Mouse (Mus musculus) liver, embryonic 16.5 days (tissue): ENCODE measurements around the gene Ddx39. TPM values are rescaled to one million over a fixed set of nuclear protein-coding genes. Genes with fewer than 3 reads are reported as not detected.
A peak's percentile ranks its signal among the peaks of the same experiment; 100 is the strongest.

Experiments
- ATAC-seq: fragments of 200-750 bp; cut with Nextera tagmentation; 2 replicates; pipeline ENCODE4 v1.8.0; 2017; ENCODE audit warnings: low read depth, mild to moderate bottlenecking, moderate number of reproducible peaks, moderate library complexity
- H3K27ac ChIP-seq: fragments of 300-500 bp; sonication (generic); 2 replicates; pipeline ENCODE4 v1.5.1; 2014; ENCODE audit warnings: mild to moderate bottlenecking, low read length
- H3K27me3 ChIP-seq: fragments of 300-500 bp; sonication (generic); 2 replicates; pipeline ENCODE4 v1.6.1; 2014; ENCODE audit warnings: low read depth, low read length, mixed read lengths; ENCODE audit not compliant: control insufficient read depth, insufficient read depth
- H3K36me3 ChIP-seq: fragments of 300-500 bp; sonication (generic); 2 replicates; pipeline ENCODE4 v1.6.1; 2014; ENCODE audit warnings: mild to moderate bottlenecking; ENCODE audit not compliant: control insufficient read depth, insufficient read depth
- H3K4me1 ChIP-seq: fragments of 300-500 bp; sonication (generic); 2 replicates; pipeline ENCODE4 v1.6.1; 2014; ENCODE audit warnings: low read depth, low read length, mixed read lengths; ENCODE audit not compliant: control insufficient read depth
- H3K4me2 ChIP-seq: fragments of 300-500 bp; sonication (generic); 2 replicates; pipeline ENCODE4 v1.6.1; 2014; ENCODE audit warnings: low read depth, low read length, mixed read lengths
- H3K4me3 ChIP-seq: fragments of 300-500 bp; sonication (generic); 2 replicates; pipeline ENCODE4 v1.5.1; 2014; ENCODE audit warnings: low read depth, mild to moderate bottlenecking, low read length
- H3K9ac ChIP-seq: fragments of 300-500 bp; sonication (generic); 2 replicates; pipeline ENCODE4 v1.6.1; 2014; ENCODE audit warnings: low read depth, low read length
- H3K9me3 ChIP-seq: fragments of 300-500 bp; sonication (generic); replicated peaks from 2 replicates; pipeline ENCODE4 v1.6.1; 2016; ENCODE audit warnings: low read length; ENCODE audit not compliant: control insufficient read depth
- WGBS: fragments of 180-500 bp; shearing (Covaris S2); extraction: QIAGEN DNeasy Blood & Tissue Kit; methylation state at CpG from one replicate; pipeline ENCODE4 v1.1.7; 2014; ENCODE audit not compliant: insufficient replicate concordance; 5-methylcytosine and 5-hydroxymethylcytosine counted together
- polyA plus RNA-seq: library from polyadenylated mRNA; unstranded; fragments of >200 nt; fragmentation: Nextera tagmentation; extraction: Ambion mirVana; gene quantifications from 2 replicates; pipeline ENCODE4 v1.2.1, GENCODE M21; 2015

Gene Ddx39
- polyA plus RNA-seq, 1 experiment from 2014 or later = 149 TPM

DNA sequence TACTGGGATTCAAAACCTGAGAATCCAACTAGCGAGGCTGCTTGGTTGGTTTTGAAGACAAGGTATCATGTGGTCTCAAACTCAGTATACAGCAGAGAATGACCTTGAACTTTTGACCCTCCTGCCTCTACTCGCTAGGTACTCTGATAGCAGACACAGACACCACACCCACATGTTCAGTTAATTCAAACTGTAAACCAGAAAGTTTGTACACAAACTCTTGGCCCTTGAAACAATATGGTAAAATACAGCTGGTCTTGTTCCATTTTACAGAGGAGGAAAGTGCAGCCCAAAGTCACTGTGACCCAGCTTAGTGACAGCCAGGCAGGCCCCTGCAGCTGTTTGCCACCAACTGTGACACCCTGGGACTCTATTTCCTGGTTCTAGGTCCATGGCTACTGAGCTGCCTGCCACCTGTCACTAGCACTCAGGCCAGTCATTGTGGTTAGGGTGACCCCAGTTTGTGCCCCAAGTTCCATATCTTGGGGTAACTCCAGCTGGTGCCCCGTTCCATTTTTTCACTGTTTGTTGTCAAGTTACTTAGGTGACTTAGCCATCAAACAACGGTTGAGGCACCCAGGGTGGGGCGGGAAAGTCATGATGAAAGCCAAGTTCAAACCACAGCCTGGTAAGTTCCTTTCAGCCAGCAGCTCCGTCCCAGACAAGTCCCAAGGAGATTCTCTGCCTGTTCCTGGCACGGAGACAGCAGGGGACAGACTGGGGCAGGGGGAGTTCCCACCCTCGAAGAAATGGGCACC is 24.9 kb downstream of the Ddx39 start:
- no peak overlapping the region; the same call in 1 of the 2 replicates for H3K9ac ChIP-seq
- no peak for ATAC-seq
- H3K9me3 ChIP-seq = no peaks in the 10 kb centered on the region
- H3K4me3 ChIP-seq = peak overlapping the region; percentile 65
- peaks cover 29% of the 10 kb centered on the region for H3K4me1 ChIP-seq
- H3K27ac ChIP-seq = peak overlapping the region; percentile 72
- H3K27me3 ChIP-seq = no peaks in the 10 kb centered on the region
- 14% methylated on average over 8 of the region's 8 CpGs for WGBS
- H3K4me2 ChIP-seq = peak overlapping the region; percentile 71
- no peaks in the 10 kb centered on the region for H3K36me3 ChIP-seq

DNA sequence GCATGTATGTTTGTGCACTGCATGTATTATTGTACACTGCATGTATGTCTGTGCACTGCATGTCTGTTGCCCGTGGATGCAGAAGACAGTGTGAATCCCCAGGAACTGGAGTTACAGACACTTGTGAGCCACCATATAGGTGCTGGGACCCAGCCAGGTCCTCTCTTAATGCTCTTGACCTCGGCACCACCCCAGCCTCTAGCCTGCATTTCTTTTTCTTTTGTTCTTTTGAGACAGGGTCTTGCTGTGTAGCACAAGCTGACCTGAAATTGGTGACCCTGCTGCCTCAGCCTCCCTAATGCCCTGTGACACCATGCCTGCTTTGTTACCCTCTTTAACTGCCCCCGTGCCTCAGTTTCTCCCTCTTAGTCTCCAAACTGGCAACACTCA is 25.6 kb downstream of the Ddx39 start:
- Histone ChIP-seq H3K27me3 (no peaks in the 10 kb centered on the region), H3K4me1 (peaks cover 29% of the 10 kb centered on the region), H3K9me3 (no peaks in the 10 kb centered on the region), H3K9ac (peak overlapping the region; percentile 61), H3K27ac (peak overlapping the region; percentile 72), H3K36me3 (no peaks in the 10 kb centered on the region), H3K4me2 (peak overlapping the region; percentile 71), H3K4me3 (peak overlapping the region; percentile 65)
- WGBS = 10% methylated on average over 3 of the region's 3 CpGs
- ATAC-seq = no peak

DNA sequence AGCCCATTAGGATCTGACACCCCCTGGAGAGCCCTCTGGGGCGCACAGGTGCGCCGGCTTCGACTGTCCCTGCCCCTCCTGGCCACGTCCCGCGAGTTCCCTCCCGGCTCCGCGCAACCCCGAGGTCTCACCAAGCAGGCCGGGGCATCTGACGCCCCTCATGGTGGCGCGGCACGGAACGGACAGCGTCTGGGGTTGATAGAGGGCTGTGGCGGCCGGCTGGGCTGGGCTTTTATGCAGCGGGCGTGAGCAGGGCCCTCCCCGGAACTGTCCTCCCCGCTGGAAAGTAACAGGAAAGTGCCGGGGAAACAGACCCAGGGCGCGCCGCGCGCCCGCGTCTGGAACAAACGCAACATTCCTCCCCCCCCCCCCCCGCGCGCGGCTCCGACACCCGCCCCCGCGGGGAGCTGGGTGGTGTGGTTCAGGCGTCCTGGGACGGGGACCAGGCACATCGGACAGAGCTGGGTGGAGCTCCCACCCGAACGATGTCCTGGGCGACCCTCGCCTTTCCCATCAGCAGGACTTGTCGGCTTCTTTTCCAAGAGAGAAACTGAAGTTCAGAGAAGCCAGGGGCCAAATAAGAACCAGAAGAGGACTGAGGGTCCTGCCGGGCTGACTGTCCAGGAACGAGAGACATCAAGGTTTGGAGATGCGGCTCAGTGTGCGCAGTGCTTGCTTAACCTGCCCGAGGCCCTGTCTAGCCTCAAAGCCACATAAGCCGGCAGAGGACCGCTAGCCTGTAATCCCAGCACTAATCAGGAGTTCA is 26.2 kb downstream of the Ddx39 start, which contains the start of gene Adgre5:
Gene Adgre5 (minus strand): TSS at position 351 of the 766 bp plus-strand sequence.
- 3% methylated on average over 51 of the region's 56 CpGs for WGBS

DNA sequence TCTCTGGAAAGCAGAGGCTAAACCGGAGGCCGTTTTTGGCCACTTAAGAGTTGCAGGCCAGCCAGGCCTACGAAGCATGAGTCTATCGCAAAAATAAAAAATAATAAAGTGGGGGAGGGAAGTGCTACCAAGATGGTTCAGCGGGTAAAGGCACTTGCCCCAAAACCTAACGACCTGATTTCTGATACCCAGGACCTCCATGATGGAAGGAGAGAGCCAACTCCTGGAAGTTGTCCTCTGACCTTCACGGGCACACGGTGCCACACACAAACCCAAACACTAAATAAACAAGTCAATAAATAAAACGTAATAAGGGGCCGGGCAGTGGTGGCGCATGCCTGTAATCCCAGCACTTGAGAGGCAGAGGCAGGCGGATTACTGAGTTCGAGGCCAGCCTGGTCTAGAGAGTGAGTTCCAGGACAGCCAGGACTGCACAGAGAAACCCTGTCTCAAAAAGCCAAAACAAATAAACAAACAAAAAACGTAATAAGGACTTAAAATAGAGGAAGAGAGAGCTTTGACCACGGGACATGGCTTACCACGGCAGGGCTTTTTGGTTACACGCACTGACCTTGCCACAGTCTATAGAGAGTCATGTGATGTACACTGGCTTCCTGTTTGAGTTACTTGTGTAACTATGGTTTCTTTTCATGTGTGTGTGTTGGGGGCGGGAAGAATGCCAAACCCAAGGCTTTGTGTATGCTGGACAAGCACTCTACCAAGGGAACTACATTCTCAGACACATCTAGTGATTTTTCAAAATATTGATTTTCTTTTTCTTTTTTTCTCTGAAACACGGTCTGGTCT is 27.1 kb downstream of the Ddx39 start:
- Histone ChIP-seq H3K4me3 (peak overlapping the region; percentile 65; the same call in 1 of the 2 replicates), H3K4me1 (peaks cover 29% of the 10 kb centered on the region), H3K9me3 (no peaks in the 10 kb centered on the region), H3K27me3 (no peaks in the 10 kb centered on the region), H3K27ac (peak overlapping the region; percentile 72), H3K9ac (no peak overlapping the region), H3K4me2 (peak overlapping the region; percentile 71), H3K36me3 (no peaks in the 10 kb centered on the region)
- 55% methylated on average over 19 of the region's 19 CpGs for WGBS
- 0 out of 2 replicates have a peak, but pooled peaks have one; percentile 14 for ATAC-seq

More for the DNA sequence above, 26.2 kb downstream of the Ddx39 start, which contains the start of gene Adgre5:
- peak within 1 kb of the TSS; percentile 71 for H3K4me2 ChIP-seq
- peak; percentile 63 for ATAC-seq
- H3K27ac ChIP-seq = peak within 1 kb of the TSS; percentile 72
- peak within 1 kb of the TSS; percentile 65 for H3K4me3 ChIP-seq
- H3K9me3 ChIP-seq = no peaks in the 10 kb centered on the region
- no peaks in the 10 kb centered on the region for H3K36me3 ChIP-seq
- H3K27me3 ChIP-seq = no peaks in the 10 kb centered on the region
- peak within 1 kb of the TSS; percentile 61 for H3K9ac ChIP-seq
- H3K4me1 ChIP-seq = peaks cover 29% of the 10 kb centered on the region

DNA sequence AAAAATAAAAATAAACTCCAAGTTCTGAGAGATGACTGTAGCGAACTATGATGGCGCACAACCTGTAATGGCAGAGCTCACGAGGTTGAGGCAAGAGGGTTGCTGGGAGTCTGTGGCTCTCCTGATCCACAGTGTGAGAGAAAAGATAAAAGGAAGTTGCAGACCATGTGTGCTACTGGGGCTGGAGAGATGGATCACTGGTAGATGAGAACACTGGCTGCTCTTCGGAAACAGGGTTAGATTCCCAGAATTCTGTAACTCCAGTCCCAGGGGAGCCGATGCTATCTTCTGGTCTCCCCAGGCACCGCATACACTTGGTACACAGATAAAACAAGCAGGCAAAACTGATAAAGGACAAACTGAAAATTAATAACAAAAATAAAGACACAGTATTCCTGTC is 28.0 kb downstream of the Ddx39 start:
- Histone ChIP-seq H3K27ac (no peak overlapping the region), H3K9me3 (no peaks in the 10 kb centered on the region), H3K36me3 (no peaks in the 10 kb centered on the region), H3K27me3 (peaks cover 8% of the 10 kb centered on the region), H3K4me1 (peaks cover 33% of the 10 kb centered on the region), H3K4me2 (no peak overlapping the region), H3K4me3 (no peak overlapping the region), H3K9ac (no peak overlapping the region)
- 47% methylated on average over 6 of the region's 6 CpGs for WGBS
- ATAC-seq = no peak

DNA sequence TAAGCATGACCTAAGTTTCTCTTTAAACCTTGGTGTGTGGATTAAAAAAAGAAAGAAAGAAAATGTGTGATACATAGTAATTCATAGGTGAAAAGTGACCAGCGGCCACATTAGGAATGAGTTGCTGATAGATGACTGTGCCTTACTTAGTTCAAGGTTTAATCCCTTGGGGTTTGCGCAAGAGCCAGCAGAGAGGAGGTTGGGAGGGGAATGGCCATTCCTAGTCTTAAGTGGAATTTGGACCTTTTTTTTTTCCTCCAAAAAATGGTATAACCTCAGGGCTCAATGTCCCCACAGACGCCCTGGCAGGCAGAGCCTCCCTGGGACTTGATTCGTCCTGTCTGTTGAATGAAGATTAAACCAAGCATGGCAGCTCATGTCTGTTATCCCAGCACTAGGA is 29.1 kb downstream of the Ddx39 start:
- WGBS = 64% methylated on average over 4 of the region's 4 CpGs
- no peak overlapping the region for H3K9ac ChIP-seq
- peaks cover 24% of the 10 kb centered on the region for H3K4me1 ChIP-seq
- H3K27ac ChIP-seq = no peak overlapping the region
- no peak for ATAC-seq
- H3K27me3 ChIP-seq = peaks cover 12% of the 10 kb centered on the region
- no peak overlapping the region for H3K4me2 ChIP-seq
- no peak overlapping the region for H3K4me3 ChIP-seq
- no peaks in the 10 kb centered on the region for H3K9me3 ChIP-seq
- no peaks in the 10 kb centered on the region for H3K36me3 ChIP-seq

DNA sequence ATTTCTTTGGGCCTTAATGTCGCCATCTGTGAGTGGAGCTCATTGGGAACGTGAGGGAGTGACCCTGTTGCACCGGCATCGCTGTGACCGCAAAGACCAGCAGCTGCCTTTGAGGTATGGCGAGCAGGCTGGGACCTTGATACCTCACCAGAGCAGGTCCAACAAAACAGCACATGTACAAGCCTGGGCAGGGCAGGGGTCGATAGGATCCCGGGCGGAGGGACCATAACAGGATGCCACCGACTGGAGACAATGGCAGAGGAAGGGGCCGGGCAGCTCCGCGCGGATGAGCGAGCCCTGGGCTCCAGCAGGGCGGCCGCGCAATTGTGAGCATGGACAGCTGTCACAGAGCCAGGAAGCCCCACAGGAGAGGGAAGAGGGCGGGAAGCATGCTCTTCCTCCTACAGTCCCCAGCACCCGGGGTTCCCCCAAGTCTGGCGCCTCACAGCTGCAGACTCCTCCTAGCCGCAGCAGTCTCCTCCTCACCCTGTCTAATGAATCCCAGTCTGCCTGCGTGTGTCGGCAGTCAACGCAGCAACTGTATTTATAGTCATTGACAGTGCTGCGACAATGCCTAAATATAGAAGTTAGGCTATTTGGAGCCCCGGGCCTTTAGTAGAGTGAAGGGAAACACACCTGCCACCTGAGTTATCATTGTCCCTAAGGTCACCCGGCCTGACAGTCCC is 32.8 kb downstream of the Ddx39 start:
- peak overlapping the region; percentile 9; the same call in 1 of the 2 replicates for H3K9ac ChIP-seq
- H3K27ac ChIP-seq = peak overlapping the region; percentile 31
- H3K9me3 ChIP-seq = no peaks in the 10 kb centered on the region

DNA sequence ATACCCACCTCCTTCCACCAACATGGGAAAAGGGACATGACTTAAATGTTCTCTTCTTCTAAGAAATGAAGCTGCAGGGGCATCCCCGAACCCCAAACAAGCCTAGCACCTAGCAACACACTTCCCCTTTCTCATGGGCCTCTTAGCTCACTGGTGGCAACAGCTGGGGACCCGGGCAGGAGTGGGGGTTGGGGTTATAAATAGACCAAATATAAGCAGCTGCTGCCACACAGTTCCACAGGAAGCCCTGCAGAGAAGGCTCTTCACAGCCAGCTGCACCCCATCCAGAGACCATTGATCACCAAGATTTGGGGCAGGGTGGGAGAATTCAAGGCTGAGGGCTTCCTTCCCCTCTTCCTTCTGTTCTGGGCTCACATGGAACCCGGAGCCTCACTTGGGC is 33.7 kb downstream of the Ddx39 start:
- Histone ChIP-seq H3K27me3 (peaks cover 12% of the 10 kb centered on the region), H3K4me3 (no peak overlapping the region), H3K9me3 (no peaks in the 10 kb centered on the region), H3K27ac (no peak overlapping the region), H3K9ac (no peak overlapping the region), H3K36me3 (no peaks in the 10 kb centered on the region), H3K4me2 (no peak overlapping the region), H3K4me1 (peaks cover 5% of the 10 kb centered on the region; the same call in 1 of the 2 replicates)
- peak; percentile 47 for ATAC-seq
- WGBS = 27% methylated on average over 3 of the region's 3 CpGs

More for the DNA sequence above, 32.8 kb downstream of the Ddx39 start:
- Histone ChIP-seq H3K4me1 (peaks cover 5% of the 10 kb centered on the region; the same call in 1 of the 2 replicates), H3K27me3 (peaks cover 12% of the 10 kb centered on the region), H3K4me2 (peak overlapping the region; percentile 45), H3K36me3 (no peaks in the 10 kb centered on the region), H3K4me3 (peak overlapping the region; percentile 33)
- ATAC-seq = peak; percentile 72
- WGBS = 2% methylated on average over 28 of the region's 28 CpGs
